Mouse (Mus musculus) telencephalon, adult 2 months (tissue): ENCODE data around the gene 4933402J07Rik.
A peak's percentile ranks its signal among the peaks of the same experiment; 100 is the strongest.

Experiments
- DNase-seq: peaks from one replicate; pipeline ENCODE4 v3.0.0-alpha.2; 2011; ENCODE audit warnings: low read depth, low spot score

Gene 4933402J07Rik

DNA sequence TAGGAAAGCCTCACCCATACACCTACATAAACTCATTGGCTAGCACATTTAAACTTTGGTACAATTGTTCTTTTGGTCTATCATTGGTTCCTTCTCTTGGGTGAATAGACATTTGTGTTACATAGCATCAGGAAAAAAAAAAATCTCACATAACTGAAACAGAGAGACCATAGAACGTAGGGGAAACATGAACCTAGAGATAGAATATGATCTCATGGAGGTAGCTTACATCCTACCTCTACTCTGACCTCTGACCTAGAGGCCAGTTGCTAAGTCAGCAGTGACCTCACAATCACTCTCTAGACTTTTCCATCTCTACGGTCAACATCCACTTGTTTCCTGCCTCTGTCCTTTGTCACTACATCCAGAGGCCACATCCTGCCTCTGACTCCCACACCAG lies at the start of gene 4933402J07Rik:
Gene 4933402J07Rik, plus strand, starts transcription at position 301 of the 400 bp plus-strand sequence.
- DNase-seq: no peak

DNA sequence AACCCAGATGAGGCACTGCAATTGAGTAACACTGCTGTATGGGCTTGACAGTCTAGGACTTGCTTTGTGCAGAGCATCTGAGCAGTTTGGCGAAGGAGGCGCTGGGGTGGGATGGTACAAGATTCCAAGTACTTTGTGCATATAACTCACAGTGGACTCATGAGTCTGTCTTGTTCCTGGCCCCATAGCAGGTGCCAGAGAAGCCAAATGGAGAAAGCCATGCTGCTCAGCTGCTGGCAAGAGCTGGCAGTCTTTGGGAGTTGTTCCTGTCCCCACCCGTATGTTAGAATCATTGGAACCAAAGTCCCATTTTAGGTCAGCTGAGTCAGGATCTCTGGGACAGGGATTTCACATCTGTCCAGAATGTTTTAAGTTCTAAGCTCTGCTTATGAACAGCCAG lies 46.5 kb upstream of the 4933402J07Rik start:
- DNase-seq: no peak

- DNase-seq: no peak
Observed at GRCm38 (mm10) chr8:87525006-87525405, 38.6 kb upstream of the 4933402J07Rik start.

DNA sequence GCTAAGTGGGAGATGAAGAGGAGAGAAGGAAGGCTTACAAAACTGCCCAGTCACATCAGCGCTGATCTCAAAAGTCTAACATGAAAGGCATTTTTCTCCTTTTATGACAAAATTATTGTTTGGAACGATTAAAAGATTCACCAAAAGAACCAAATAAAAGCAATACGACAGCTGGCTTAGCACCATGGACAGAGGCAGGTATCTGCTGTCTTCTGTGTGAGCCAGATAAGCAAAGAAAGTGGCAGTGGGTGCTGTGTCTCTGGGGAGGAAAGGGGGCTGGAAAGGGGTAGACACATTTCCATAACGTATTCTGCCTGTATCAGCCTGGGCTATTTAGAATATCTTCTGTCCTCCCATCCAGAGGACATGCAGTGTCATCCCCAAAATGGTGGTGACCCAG lies 32.5 kb upstream of the 4933402J07Rik start:
- DNase-seq: no peak

GRCm38 (mm10) chr8:87533476-87533875 lies 30.2 kb upstream of the 4933402J07Rik start:
- DNase-seq: no peak

GRCm38 (mm10) chr8:87534846-87535245 lies 28.8 kb upstream of the 4933402J07Rik start:
- DNase-seq: no peak

DNA sequence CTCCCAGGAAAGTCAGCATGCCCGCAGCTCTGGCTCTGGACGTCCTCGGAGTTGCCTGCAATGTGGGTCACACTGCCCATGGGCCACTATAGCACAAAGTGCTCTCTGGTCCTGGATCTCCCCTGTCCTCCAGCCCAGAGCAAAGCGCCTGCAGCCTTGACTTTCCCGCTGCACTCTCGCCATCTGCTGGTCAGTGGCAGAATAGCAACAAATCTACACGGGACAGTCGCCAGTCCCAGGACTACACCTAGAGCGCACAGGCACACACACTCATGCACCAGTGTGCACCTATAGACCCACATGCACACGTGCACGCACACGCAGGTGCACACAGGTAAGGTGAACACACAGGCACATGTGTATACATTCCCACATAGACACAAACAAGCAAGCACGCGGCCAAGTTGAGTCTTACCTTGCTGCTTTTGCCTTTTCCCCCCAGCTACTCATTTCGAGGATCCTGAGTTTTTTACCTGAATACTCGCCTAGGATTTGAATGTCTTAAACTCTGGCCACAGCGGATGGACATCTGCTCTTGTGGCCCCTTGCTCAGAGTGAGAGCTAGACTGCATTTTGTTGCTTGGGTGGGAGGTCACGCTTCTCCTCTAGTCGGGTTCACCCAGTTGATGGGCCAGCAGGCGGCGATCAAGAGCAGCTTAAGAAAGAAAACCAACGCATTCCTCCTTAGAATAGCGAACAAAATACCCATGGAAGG lies 26.9 kb upstream of the 4933402J07Rik start:
- no peak for DNase-seq

DNA sequence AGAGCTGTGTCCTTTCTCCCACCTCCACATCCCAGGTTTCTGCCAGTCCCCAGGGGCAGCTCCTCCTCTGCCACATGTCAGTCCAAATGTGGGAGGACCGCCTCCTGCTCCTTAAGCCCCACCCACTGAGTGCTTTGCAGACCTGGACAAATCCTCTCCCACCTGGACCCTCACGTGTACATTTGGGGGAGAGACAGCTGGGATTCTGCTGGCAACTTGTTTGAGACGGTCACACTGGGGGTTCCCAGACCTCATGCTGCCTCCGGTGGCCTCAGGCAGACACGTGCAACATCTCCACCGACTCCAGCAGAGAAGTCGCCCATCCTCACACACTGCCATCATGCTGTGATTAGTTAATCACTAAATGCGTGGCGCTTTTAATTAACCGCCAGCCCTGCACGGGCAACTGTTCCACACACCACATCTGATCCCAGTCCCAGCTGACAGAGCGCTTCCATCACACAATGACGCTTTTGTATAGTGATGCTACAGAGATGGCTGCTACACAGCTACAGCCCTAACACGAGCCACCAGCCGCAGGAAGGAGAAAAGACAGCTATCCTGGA lies 23.7 kb upstream of the 4933402J07Rik start:
- DNase-seq: no peak

- no peak for DNase-seq
Observed at GRCm38 (mm10) chr8:87549881-87550280, 13.8 kb upstream of the 4933402J07Rik start.

GRCm38 (mm10) chr8:87552801-87553200 lies 10.9 kb upstream of the 4933402J07Rik start:
- DNase-seq: no peak

GRCm38 (mm10) chr8:87560801-87561200 lies 2.9 kb upstream of the 4933402J07Rik start:
- DNase-seq: no peak

DNA sequence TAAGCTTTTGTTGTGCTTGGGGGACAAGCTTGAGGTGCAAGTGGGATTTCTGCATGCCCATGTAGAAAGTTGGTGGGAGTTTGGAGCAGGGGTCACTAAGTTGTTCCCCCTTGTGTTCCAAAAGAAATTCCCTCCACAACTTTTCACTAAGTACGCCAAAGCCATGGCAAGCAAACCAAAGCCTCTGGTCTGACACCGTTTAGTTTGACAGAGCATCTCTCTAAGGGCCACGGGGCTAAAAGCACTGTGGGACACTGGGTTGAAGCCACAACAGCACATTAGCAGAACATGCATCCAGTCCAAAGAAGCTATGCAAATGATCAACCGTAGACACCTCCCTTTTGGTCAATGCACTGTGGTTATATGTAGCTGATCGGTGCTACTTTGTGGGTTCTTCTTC lies 5.5 kb downstream of the 4933402J07Rik start:
- no peak for DNase-seq

- no peak for DNase-seq
Observed at GRCm38 (mm10) chr8:87569706-87570563, 6.3 kb downstream of the 4933402J07Rik start.

GRCm38 (mm10) chr8:87570564-87570855 lies 6.9 kb downstream of the 4933402J07Rik start:
- no peak for DNase-seq

- no peak for DNase-seq
Observed at GRCm38 (mm10) chr8:87570880-87571279, 7.2 kb downstream of the 4933402J07Rik start.

DNA sequence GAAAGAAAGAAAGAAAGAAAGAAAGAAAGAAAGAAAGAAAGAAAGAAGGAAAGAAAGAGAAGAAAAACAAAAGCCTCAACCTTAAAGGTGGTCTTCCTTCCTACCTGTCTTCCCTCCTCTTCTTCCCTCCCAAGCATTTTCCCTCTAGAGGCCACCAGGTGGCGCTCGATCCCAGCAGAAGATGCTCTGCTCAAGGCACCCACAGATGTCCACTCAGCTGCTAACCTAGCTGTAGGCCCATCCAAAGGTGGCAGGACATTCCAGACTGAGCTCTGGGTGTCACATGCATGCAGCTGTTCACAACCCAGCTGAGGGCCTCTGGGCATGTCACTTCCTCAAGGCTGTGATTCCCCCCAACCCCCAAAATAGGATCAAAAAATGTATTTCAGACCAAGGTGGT lies 30.6 kb downstream of the 4933402J07Rik start:
- DNase-seq: peak; percentile 22

- DNase-seq: no peak
Observed at GRCm38 (mm10) chr8:87602731-87603130, 39.1 kb downstream of the 4933402J07Rik start.

GRCm38 (mm10) chr8:87609110-87609509 lies 45.5 kb downstream of the 4933402J07Rik start:
- no peak for DNase-seq

DNA sequence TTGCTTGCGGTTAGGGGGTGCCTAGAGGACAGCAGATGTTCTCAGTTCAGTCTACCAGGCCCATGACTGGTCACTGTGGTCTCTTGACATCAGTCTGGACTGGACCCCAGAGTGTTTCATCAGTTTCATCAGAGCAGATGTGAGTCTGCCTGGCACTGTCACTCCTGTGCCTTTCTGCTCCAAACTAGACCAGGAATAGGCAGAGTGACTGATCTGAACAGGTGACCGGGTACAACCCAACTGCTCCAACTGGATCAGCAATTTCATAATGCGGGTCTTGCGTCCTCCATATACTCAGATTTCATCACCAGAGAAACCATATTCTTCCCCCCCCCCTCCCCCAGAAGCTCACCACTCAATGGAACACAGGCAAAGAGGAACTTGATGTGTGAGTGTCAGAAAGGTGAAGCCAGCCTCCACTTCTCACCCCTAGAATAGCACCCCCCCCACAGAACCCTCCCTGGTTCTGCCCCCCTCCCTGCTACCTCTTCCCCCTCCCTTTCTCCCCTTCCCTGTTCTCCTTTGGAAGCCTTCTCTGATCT lies 46.1 kb downstream of the 4933402J07Rik start:
- no peak for DNase-seq

DNA sequence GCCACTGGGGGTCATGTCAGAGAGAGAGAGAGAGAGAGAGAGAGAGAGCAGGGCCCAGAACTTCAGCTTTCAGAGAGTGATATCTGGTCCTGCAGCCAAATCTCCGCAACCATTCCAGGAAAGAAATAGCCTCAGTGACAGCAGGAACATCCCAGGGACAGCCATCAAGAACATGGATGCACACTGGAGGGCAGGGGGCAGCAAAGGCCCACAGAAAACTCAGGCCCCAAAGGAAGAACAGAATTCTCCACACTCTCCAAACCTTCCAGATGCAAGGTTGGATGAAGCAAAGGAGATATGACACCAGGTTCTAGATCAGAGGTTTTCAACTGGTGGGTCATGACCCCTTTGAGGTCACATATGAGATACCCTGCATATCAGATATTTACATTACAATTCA lies 50.0 kb downstream of the 4933402J07Rik start:
- no peak for DNase-seq

GRCm38 (mm10) chr8:87619118-87619517 lies 55.5 kb downstream of the 4933402J07Rik start:
- DNase-seq: peak; percentile 13

GRCm38 (mm10) chr8:87619529-87619928 lies 55.9 kb downstream of the 4933402J07Rik start:
- no peak for DNase-seq
